Mouse (Mus musculus) 416B (cell line): ENCODE data around the gene Kctd13.
"Not testable (repeated sequence)": the region's sequence is repeated elsewhere in the genome, so short reads cannot be mapped to it uniquely, and the experiment has no call there.

Experiments
- DNase-seq: peaks from one replicate; pipeline ENCODE4 v3.0.0; 2011; ENCODE audit warnings: low read depth

Kctd13 gene

DNA sequence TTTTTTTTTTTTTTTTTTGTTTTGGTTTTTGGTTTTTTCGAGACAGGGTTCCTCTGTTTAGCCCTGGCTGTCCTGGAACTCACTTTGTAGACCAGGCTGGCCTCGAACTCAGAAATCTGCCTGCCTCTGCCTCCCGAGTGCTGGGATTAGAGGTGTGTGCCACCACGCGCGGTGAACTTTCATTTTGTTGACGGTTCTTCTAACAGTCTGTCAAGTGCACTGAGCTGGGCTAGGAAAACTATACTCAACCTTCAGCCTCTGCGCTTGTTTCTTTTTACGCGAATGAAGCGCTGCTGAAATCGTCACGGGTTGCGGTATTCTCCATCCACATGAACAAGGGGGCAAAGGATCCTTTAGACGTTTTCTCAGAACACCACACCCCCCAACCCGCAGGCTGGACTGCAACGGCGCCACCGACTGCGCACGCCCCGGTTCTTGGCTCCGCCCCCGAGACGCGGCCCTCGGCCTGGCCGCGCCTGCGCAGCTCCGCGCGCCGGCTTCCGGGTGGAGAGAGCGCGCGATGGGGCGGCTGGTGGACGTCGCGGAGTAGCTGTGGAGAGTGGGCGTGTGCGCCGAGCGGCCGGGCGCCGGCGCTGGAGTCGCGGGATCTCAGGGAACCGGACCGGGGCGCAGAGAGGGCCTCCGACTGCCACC, at the start of gene Kctd13:
Gene Kctd13, plus strand, starts transcription at position 496 of the 654 bp plus-strand sequence.
- DNase-seq = peak; percentile 90

DNA sequence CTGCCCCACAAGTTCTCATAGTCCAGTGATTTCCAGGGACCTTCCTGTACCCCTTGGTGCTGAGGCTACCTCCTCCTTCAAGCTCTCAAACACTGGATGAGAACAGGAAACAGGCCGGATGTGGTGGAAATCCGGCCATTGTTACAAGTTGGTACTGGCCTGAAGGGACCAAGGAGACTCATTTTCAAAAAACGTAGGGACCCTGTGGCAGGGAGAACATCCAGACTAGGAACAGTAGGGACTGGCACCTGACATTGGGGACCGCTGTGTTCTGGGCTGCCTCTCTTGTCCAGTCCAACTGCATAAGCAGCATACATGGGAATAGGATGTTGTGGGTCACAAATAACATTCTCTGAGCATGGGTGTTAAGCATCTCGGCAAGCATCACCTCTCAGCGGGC, 47.6 kb upstream of the Kctd13 start:
- peak; percentile 37 for DNase-seq

DNA sequence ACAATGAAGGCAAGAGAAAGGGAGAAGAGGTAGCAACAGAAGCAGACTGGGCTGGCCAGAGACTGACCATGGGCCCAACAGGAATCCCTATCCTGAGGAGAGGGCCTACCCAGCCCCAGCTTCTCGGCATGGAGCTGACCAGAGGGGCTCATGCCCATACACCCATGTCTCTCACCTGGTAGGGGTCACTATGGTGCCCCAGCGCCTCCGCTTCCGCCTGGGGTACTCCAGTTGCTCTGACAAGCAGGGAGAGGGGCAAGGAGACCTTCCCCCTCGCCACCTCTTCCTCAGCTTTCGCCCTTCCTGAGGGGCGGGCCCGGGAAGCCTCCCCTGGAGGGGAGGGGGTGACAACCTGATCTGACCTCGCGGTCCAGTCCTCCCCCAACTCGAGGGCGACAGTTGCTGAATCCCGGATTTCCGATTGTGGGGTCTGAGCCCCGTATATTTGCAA, 44.9 kb upstream of the Kctd13 start:
- DNase-seq = peak; percentile 59

DNA sequence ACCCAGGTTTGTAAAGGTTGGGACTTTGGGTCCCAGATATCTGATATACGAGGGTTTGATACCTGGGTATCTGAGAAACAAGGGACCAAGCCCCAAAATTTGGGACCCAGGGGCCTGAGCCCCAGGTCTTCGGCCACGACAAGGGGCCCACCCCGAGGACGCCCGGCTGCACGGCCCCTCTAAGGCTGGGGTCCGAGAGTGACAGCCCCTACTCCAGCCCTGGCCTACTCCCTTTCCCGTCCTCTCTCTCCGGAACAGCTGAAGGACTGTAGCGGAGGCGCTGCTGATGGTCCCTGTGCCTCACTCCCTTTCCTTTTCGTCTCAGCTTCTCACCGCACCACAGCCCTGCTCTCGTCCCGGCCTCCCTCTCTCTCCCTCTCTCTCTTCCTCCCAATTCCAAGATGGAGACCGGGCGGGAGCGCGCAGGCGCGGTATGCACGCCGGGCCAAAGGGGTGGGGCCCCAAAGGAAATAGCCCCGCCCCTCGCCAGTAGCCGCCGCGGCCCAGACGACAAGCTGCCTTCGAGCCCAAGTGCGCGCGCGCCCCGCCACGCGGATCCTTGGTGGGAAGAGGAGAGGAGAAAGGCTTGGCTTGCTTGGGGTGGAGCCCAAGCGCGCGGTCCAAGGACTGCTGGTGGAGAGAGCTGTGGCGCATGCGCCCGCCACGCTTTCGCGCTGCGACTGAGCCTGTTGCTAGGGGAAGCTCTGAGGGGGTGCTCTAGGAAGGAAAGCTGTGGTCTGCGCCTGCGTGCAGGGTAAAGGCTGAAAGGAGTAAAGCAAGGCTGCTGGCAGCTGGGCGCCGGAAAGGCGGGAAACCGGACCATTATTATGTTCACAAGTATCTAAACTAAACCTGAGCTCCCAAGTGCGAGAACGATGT, 44.2 kb upstream of the Kctd13 start, which contains the start of gene Taok2:
Gene Taok2, minus strand, starts transcription at position 418 of the 879 bp plus-strand sequence.
- peak; percentile 99 for DNase-seq

DNA sequence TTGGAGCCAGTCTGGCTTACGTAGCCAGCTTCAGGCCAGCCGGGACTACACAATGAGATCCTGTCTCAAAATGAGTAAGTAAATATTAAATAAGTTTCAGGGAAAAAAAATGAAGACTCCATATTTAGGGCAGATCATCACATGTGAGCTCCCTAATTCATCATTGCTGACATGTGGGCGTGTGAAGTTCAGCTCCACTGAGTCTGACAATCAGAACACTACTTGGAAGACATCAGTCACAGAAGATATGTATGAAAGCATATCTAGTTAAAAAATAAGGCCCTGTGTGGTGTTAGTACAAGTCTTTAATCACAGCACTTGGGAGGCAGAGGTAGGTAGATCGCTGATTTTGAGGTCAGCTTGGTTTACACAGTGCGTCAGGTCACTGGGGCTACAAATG, 41.4 kb upstream of the Kctd13 start:
- no peak for DNase-seq

DNA sequence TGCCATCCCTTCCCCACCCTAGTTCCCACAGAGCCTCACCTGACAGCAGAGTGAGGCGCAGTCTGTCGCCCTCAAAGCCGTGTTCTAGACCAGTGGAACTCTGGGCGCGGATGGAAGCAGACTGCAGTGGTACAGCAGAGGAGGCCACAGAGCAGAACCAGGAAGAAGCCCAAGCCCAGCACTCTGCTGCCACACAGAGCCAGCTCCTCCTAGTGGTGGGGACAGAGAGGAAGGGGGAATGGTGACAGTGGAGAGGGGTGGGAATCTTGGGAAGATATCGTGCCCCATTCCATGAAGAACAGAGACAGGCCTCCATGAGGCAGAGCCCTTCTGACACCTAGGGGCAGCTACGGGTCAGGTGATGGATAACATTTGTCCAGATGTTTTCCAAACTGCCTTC, 39.8 kb upstream of the Kctd13 start:
- peak; percentile 32 for DNase-seq

DNA sequence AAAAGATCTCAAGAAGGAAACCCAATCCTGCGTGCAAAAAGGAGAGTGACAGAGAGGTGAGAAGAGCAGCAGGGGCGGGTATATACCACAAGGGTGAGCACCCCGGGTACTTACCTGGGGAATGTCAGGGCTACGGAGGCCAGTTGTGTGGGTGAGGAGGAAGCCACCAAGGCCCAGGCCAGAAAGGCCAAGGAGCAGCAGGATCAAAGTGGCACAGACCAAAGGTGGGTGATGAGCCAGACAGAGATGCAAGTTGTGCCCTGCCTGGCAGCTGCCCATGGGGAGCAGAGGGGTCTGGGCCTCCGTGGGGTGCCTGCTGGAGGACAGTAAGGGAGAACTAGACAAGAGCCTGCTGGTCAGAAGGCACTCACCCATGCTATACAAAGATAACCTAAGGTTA, 31.8 kb upstream of the Kctd13 start:
- no peak for DNase-seq

DNA sequence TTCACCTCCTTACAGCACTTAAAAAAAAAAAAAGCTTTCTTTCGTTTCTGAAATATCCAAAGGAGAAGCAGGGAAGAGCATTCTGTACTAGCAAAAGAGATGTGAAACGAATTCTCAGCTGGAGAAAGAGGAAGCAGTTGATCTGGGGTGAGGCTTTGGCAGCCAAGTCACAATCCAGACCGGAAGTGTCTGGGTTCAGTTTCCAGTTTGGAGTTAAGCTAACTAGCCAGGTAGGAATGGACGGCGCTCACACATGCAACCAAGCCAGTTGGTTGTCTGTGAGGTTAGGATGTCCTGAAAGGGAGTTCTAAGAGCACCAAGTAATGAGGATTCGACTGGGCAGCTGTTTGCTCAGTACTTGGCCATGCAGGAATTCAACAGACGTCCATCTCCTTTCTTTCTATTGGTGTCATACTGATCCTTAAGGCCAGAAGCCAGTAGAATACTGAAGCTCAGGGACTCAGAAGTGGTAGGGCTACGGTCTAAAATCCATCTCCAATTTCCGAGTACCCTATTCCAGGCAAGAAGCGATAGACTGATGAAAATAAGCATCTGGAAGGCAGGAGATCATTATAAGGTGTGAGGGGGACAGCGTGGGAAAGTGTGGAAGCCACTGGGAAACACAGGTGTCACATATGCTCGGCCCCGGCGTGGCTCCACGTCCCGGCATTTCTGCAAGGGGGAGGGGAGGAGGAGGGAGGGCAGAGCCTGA, 31.1 kb upstream of the Kctd13 start:
- DNase-seq = peak; percentile 82

DNA sequence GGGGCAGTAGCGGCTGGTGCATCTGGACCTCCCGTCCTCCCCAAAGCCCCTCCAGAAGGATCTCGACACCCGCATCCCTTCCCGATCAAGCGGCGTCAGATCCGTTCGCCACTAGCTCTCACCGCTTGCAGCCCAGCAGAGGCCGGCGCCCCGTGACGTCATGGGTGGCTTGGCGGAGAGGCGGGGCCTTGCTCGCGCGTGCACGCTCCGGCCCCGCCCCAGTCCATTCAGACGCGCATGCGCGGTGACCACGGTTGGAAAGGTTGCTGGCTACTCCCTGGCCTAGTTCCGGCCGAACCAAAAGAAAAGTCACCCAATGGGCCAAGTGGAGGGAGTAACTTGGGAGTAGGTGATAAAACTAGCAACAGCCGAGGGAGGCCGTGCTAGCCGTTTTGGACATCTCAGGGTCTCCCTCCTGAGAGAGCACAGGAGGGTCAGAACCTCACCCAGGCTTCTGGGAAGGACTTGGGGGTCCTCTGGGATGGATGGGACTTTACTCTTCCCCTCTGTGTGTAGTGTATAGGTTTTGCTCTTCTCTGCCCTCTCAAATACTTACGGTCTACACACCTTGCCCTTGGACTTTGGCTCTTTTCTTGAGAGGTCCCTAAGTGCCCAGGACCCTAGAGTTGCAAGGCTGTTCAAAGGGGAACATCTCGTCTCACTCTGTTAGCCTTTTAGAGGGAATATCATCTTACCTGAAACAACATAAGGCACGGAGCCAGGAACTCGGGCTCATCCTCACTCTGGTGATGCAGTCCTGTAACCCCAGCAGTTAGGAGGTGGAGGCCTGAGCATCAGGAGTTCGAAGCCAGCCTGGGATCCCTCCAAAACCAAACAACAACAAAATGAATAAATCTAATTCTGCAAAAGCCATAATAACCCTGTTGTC, 30.3 kb upstream of the Kctd13 start:
- DNase-seq = peak; percentile 94

DNA sequence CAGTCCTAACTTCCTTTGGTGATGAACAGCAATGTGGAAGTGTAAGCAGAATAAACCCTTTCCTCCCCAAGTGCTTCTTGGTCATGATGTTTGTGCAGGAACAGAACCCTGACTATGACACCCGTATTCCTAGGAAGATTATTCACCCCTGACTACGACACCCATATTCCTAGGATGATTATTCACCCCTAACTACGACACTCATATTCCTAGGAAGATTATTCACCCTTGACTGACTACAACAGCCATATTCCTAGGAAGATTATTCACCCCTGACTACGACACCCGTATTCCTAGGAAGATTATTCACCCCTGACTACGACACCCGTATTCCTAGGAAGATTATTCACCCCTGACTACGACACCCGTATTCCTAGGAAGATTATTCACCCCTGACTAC, 28.9 kb upstream of the Kctd13 start:
- not testable (repeated sequence) for DNase-seq

DNA sequence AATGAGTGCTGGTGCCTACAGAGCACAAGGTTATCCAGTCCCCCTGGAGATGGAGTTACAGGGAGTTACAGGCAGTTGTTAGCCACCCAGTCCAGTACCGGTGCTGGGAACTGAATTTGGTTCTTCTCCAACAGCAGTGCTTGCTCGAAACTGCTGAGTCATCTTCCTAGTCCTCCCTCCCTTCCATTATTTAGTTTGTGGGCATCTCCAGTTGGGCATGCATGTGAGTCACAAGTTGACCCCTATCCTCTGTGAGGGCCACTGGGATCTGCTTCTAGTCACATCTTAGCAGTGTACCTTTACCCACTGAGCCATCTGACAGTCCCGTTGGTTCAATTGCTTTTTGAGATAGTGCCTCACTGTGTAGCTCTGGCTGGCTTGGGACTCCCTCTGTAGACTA, 23.1 kb upstream of the Kctd13 start:
- peak; percentile 80 for DNase-seq

DNA sequence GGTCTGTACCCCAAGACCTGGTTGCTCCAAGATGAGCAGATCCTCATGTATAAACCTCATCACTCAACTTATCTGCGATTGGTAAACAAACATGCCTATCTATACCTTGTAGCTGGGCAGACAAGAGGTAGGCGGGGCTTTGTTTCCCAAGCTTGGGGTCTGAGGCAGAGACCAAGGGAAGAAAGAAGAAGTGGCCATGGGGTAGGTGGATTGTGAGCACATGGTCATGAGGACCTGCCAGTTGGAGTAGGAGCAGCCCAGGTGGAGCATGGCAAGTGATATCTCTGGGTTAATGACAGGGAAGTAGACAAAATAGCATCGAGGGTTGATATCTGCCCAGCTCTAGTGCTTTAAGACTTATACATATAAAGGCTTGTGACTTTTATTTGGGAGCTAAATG, 13.8 kb upstream of the Kctd13 start:
- no peak for DNase-seq

DNA sequence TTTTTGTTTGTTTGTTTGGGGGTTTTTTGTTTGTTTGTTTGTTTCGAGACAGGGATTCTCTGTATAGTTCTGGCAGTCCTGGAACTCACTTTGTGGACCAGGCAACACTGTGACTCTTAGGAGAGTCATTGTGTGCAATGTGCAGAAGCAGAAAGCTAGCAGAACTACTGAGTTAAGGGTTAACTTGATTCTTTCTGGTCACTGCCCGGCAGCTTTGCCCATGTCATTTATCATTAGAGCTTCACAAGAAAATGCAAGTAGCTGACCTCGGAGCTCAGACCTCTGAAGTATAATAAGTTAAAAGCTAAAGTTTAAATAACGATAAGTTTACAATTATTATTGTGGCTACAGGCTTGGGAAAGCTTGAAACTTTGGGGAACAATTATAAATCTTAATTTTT, 10.3 kb upstream of the Kctd13 start:
- not testable (repeated sequence) for DNase-seq

DNA sequence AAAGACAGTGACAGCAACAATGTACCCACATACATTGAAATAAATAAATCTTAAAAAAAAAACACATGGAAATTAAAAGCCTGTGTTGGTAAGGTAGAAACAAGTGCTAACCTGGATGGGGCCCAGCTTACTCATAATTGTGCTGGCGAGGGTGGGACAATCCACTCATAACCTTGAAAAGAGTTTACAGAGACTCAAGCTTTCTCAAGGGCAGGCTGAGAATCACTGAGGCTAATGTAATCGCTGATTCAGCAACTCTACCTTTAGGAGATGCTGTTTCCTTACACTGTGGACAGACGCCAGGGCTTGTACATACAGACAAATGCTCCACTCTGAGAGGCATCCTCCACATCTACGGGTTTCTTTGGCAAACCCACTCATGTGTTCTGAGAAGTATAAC, 8.7 kb upstream of the Kctd13 start:
- no peak for DNase-seq

DNA sequence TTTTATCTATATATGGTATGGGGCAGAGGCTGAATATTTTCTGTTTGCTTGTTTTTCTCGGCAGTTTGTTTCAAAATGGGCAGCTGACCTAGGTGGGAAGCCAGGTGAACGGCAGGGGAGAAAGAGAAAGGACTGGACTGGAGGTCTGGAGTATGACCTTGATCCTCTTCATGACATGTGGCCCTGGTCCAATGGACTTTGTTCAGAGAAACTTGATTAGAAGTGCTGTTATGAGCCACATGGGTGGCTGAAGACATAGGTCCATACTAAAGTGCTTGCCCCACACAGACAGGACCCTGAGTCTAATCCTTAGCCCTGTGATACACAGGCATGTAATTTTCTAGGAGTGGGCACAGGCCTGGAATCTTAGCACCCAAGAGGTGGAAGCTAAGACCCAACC, 7.1 kb upstream of the Kctd13 start:
- no peak for DNase-seq

DNA sequence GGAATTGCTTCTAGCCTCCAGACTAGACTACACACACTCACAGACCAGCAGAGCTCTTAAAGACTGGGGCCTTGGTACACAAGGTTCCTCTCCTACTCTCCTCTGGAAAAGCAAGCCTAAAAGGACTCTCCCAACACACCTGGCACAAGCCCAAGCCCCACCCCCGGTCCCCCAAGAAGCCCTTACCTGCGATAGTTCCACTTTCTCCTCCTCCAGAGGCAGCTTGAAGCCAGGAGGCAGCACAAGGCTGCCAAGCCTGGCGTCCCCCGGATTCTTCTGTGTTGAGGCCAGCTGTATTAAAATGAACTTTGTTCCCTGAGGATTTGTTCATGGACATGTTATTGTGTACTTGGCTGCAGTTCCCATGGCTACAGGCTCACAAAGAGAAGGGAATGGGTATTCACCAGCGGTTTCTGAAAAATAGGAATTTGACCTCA, 6.0 kb upstream of the Kctd13 start, which contains the start of gene Tmem219:
Gene Tmem219, minus strand, starts transcription at position 294 of the 437 bp plus-strand sequence.
- DNase-seq = no peak

DNA sequence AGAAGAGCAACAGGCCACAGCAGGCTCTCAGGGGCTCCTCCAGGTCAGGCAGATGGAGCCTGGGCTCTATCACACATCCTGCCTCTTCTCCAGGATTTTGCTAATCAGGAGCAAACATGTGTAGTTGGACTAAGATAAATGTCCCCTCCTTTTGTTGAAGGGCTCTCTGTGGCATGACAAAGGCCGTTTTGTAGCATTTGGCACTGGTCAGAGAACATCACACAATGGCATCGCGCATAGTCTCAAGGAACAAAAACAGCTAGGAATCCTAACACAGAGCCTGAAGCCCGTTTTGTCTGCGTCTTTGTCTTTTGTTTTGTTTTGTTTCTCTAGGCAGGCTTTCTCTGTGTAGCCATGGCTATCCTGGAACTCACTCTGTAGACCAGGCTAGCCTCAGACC, 4.7 kb upstream of the Kctd13 start:
- no peak for DNase-seq

DNA sequence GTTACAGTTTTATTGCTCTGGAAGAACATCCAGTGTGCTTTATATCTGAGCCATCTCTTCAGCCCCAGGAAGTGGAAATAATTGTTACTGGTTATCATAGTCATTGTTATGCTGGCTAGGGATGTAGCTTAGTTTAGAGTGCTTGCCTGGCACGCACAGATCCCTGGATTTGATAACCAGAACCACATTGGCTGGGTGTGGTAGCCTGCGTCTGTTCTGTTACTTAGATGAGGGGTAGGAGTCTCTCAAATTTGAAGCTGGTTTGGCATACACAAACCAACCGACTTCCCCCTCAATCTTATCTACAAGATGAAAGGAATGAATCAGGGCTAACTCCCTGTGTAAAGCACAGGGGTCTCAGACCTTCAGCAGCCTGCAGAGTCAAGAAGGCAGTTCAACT, 2.4 kb upstream of the Kctd13 start:
- peak; percentile 73 for DNase-seq

DNA sequence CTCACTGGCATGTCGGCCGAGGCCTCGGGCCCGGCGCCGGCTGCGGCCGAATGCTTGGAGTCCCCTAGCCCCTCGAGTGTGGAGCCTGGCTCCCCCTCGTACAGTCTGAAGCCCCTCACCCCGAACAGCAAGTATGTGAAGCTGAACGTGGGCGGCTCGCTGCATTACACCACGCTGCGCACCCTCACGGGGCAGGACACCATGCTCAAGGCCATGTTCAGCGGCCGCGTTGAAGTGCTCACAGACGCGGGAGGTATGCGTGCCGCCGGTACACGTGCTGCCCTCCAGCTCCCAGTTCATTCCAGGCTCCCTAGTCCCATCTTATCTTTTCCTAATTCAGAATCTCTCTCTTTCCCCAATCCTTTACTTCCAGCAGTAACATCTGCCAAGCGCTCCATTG, 367 bp downstream of the Kctd13 start:
- DNase-seq = peak; percentile 30

DNA sequence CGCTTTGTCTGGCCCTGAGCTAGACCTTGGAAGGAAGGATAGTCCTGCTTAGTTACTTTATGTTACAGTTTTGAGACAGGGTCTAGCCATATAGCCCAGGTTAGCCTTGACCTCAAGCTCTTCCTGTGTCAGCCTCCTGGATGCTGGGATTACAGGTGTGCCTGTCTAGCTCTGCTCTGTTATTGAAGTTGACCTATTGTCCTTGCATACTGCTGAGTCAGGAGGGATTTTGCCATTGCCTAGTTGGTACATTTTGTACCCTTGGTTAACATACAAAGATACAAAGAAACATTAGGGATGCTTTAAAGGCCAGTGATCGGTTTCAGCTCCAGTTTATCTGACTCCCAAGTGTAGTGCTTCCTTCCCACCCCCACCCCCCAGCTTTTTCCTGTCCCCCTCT, 4.0 kb downstream of the Kctd13 start:
- DNase-seq = no peak

DNA sequence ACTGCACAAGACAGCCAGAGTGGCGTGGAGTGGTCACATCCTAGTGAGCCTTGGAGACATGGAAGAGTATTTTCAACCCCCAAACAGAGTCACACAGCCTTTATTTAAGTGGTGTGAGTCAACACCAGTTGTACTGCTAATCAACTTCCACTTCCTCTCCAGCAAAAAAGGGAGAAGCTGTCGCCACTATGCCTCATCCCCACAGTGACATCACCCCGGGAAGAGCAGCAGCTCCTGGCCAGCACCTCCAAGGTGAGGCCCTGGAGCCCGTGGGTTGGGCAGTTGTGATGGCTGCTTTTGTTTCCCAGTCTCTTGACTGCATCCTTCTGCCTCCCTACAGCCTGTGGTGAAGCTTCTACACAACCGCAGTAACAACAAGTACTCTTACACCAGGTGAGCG, 12.5 kb downstream of the Kctd13 start:
- DNase-seq = peak; percentile 50

DNA sequence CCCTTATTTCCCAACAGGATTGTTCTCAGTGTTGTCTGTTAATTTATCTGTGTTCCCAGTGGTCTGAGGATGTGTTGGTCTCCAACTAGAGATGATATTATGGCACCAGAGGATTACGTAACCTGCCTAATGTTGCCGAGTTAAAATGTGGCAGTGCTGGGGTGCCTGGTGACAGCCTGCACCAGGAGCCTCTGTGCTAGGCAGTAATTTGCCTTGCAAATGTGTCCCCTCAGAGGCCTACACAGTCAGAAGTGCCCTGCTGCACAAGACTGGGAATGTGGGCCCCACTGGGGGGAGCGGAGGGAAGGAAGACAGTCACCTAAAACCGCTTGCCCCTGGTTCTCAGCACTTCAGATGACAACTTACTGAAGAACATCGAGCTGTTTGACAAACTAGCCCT, 13.1 kb downstream of the Kctd13 start:
- no peak for DNase-seq
